Mouse (Mus musculus) CH12.LX (cell line): ENCODE measurements around the gene Tmem151b. TPM values are rescaled to one million over a fixed set of nuclear protein-coding genes. Genes with fewer than 3 reads are reported as not detected.

Source experiments
- DNase-seq: peaks from one replicate; pipeline ENCODE4 v3.0.0-alpha.2; 2013; ENCODE audit errors: extremely low read depth
- H3K27ac ChIP-seq: 2 replicates; pipeline ENCODE4 v1.5.1; 2012; ENCODE audit warnings: low read depth, mild to moderate bottlenecking, control low read depth, moderate library complexity; ENCODE audit not compliant: insufficient read depth
- H3K27me3 ChIP-seq: replicated peaks from 2 replicates; pipeline ENCODE3; 2012; ENCODE audit warnings: inconsistent platforms
- H3K36me3 ChIP-seq, 2 experiments: replicated peaks in 1 of 2; 2 replicates each; pipeline versions ENCODE3 to v1.6.1; 2012; ENCODE audit warnings: inconsistent platforms in 1 of 2, low read length in 1 of 2, mild to moderate bottlenecking in 1 of 2, mixed read lengths in 1 of 2, moderate library complexity in 1 of 2; ENCODE audit not compliant: control insufficient read depth in 1 of 2, insufficient read depth in 1 of 2
- H3K4me1 ChIP-seq, 2 experiments: 2 replicates each; pipeline ENCODE4 v1.6.1; 2012; ENCODE audit warnings: inconsistent platforms in 1 of 2, moderate library complexity in 1 of 2; ENCODE audit not compliant: insufficient read depth in 2 of 2, control insufficient read depth in 1 of 2
- H3K4me2 ChIP-seq: 2 replicates; pipeline ENCODE4 v1.6.1; 2012; ENCODE audit warnings: low read depth, mild to moderate bottlenecking, control low read depth; ENCODE audit not compliant: poor library complexity, insufficient read depth, severe bottlenecking
- H3K4me3 ChIP-seq, 3 experiments: fragments of 150-350 bp in 1 of 3; sonication (generic) in 1 of 3; replicated peaks in 1 of 3; 2 replicates each; pipeline versions ENCODE3 to v1.5.1; 2011 to 2012; ENCODE audit warnings: low read depth in 2 of 3, low read length in 2 of 3, mild to moderate bottlenecking in 2 of 3, moderate library complexity in 2 of 3, control low read depth in 1 of 3, improper control_type of control experiment in 1 of 3, inconsistent platforms in 1 of 3, mixed read lengths in 1 of 3; ENCODE audit not compliant: poor library complexity in 1 of 3
- H3K79me2 ChIP-seq: replicated peaks from 2 replicates; pipeline ENCODE4 v1.6.1; 2012; ENCODE audit warnings: mild to moderate bottlenecking, moderate library complexity; ENCODE audit not compliant: control insufficient read depth, poor library complexity, insufficient read depth, severe bottlenecking; ENCODE audit errors: extremely low read depth
- H3K9ac ChIP-seq: 2 replicates; pipeline ENCODE4 v1.6.1; 2012; ENCODE audit warnings: low read depth, mild to moderate bottlenecking, control low read depth, moderate library complexity; ENCODE audit not compliant: insufficient read depth
- H3K9me3 ChIP-seq: replicated peaks from 2 replicates; pipeline ENCODE3; 2012; ENCODE audit warnings: low read length, inconsistent platforms, mixed read lengths
- BHLHE40 ChIP-seq: IDR thresholded peaks from 2 replicates; pipeline ENCODE4 v1.6.1; 2011; ENCODE audit warnings: mild to moderate bottlenecking, low read depth, low read length, improper control_type of control experiment
- CHD1 ChIP-seq: IDR thresholded peaks from 2 replicates; pipeline ENCODE4 v1.6.1; 2012; ENCODE audit warnings: low read depth, low read length, improper control_type of control experiment, inconsistent platforms
- E2F4 ChIP-seq: IDR thresholded peaks from 2 replicates; pipeline ENCODE4 v1.6.1; 2011; ENCODE audit warnings: low read depth, low read length, improper control_type of control experiment; ENCODE audit not compliant: insufficient replicate concordance
- ELF1 ChIP-seq: IDR thresholded peaks from 2 replicates; pipeline ENCODE4 v1.6.1; 2014; ENCODE audit warnings: low read depth, mild to moderate bottlenecking, inconsistent platforms, low read length, improper control_type of control experiment
- EP300 ChIP-seq: IDR thresholded peaks from 2 replicates; pipeline ENCODE4 v1.6.1; 2011; ENCODE audit warnings: low read length, improper control_type of control experiment
- ETS1 ChIP-seq: conservative IDR thresholded peaks from 2 replicates; pipeline ENCODE4 v1.6.1; 2012; ENCODE audit warnings: low read depth, mild to moderate bottlenecking, inconsistent platforms, low read length, improper control_type of control experiment, moderate library complexity
- GABPA ChIP-seq: IDR thresholded peaks from 2 replicates; pipeline ENCODE4 v1.6.1; 2012; ENCODE audit warnings: low read depth, low read length, improper control_type of control experiment, inconsistent platforms; ENCODE audit not compliant: insufficient replicate concordance
- IRF4 ChIP-seq: IDR thresholded peaks from 2 replicates; pipeline ENCODE4 v1.6.1; 2014; ENCODE audit warnings: low read depth, mild to moderate bottlenecking, inconsistent platforms, low read length, improper control_type of control experiment
- JUN ChIP-seq: IDR thresholded peaks from 2 replicates; pipeline ENCODE4 v1.6.1; 2011; ENCODE audit warnings: low read depth, mild to moderate bottlenecking, low read length, improper control_type of control experiment, moderate library complexity; ENCODE audit not compliant: insufficient read depth
- JUND ChIP-seq: conservative IDR thresholded peaks from 2 replicates; pipeline ENCODE4 v1.6.1; 2011; ENCODE audit warnings: low read depth, low read length, improper control_type of control experiment
- MAFK ChIP-seq: IDR thresholded peaks from 2 replicates; pipeline ENCODE4 v1.6.1; 2011; ENCODE audit warnings: low read length, improper control_type of control experiment; ENCODE audit not compliant: insufficient replicate concordance
- MXI1 ChIP-seq: IDR thresholded peaks from 2 replicates; pipeline ENCODE4 v1.6.1; 2011; ENCODE audit warnings: mild to moderate bottlenecking, low read depth, low read length, improper control_type of control experiment
- POLR2AphosphoS2 ChIP-seq: IDR thresholded peaks from 2 replicates; pipeline ENCODE4 v1.6.1; 2011; ENCODE audit warnings: low read depth, low read length, improper control_type of control experiment
- RAD21 ChIP-seq: IDR thresholded peaks from 2 replicates; pipeline ENCODE4 v1.6.1; 2011; ENCODE audit warnings: low read depth, mild to moderate bottlenecking, low read length, improper control_type of control experiment, moderate library complexity
- SIN3A ChIP-seq: IDR thresholded peaks from 2 replicates; pipeline ENCODE4 v1.6.1; 2012; ENCODE audit warnings: low read length, improper control_type of control experiment, inconsistent platforms
- TBP ChIP-seq: conservative IDR thresholded peaks from 2 replicates; pipeline ENCODE4 v1.6.1; 2011; ENCODE audit warnings: low read depth, low read length, improper control_type of control experiment
- TCF12 ChIP-seq: IDR thresholded peaks from 2 replicates; pipeline ENCODE4 v1.6.1; 2014; ENCODE audit warnings: low read depth, mild to moderate bottlenecking, inconsistent platforms, low read length, improper control_type of control experiment
- UBTF ChIP-seq: IDR thresholded peaks from 2 replicates; pipeline ENCODE4 v1.6.1; 2012; ENCODE audit warnings: low read depth, mild to moderate bottlenecking, inconsistent platforms, low read length, improper control_type of control experiment, moderate library complexity
- USF1 ChIP-seq: IDR thresholded peaks from 2 replicates; pipeline ENCODE4 v1.6.1; 2014; ENCODE audit warnings: low read depth, mild to moderate bottlenecking, inconsistent platforms, low read length, improper control_type of control experiment
- ZC3H11A ChIP-seq: IDR thresholded peaks from 2 replicates; pipeline ENCODE4 v1.6.1; 2012; ENCODE audit warnings: low read depth, mild to moderate bottlenecking, inconsistent platforms, low read length, improper control_type of control experiment
- ZKSCAN1 ChIP-seq: IDR thresholded peaks from 2 replicates; pipeline ENCODE4 v1.6.1; 2012; ENCODE audit warnings: low read depth, inconsistent platforms, low read length, improper control_type of control experiment, borderline replicate concordance
- ZMIZ1 ChIP-seq: IDR thresholded peaks from 2 replicates; pipeline ENCODE4 v1.6.1; 2012; ENCODE audit warnings: low read depth, mild to moderate bottlenecking, inconsistent platforms, low read length, improper control_type of control experiment
- ZNF384 ChIP-seq: IDR thresholded peaks from 2 replicates; pipeline ENCODE4 v1.6.1; 2012; ENCODE audit warnings: low read depth, low read length, improper control_type of control experiment, inconsistent platforms
- dilution Hi-C: fragments of 300-500 bp; cut with MboI; formaldehyde crosslinking; loops from 2 replicates; pipeline ENCODE4 v1.14.3; 2020; ENCODE audit warnings: low sequenced_read_pairs; ENCODE audit not compliant: extremely low pct_unique_long_range_greater_than_20kb, extremely low pct_ligation_motif_present
- in situ Hi-C: fragments of 300-500 bp; cut with MboI; formaldehyde crosslinking; loops from 3 replicates; pipeline ENCODE4 v1.14.3; 2019; ENCODE audit warnings: low sequenced_read_pairs, low pct_ligation_motif_present, low pct_unique_long_range_greater_than_20kb, mixed read lengths
- polyA plus RNA-seq: library from polyadenylated mRNA; unstranded; fragments of >175 nt; gene quantifications from 2 replicates; pipeline ENCODE4 v1.2.1, GENCODE M21; 2012; ENCODE audit warnings: low read depth; ENCODE audit not compliant: insufficient read length
- total RNA-seq, 2 experiments: library from RNA; depleted of rRNA; stranded (reverse); fragments of 300-350 nt in 1 of 2; fragments of >200 nt in 1 of 2; gene quantifications; 2 replicates each; pipeline ENCODE4 v1.2.3; 2012 to 2014

The Tmem151b gene
- total and polyA plus RNA-seq, 3 experiments, result 0.12 to 0.53 (median 0.42) TPM

DNA sequence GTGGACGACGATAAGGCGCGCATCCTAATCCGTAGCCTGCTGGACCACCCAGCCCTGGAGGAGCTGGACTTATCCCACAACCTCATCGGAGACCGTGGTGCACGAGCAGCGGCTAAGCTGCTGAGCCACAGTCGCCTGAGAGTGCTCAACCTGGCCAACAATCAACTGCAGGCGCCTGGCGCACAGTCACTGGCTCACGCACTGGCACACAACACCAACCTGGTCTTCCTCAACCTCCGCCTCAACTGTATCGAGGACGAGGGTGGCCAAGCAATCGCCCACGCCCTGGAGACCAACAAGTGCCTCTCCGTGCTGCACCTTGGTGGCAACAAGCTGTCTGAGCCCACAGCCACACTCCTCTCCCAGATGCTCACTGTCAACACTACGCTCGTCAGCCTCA lies 9.8 kb downstream of the Tmem151b start:
- in situ Hi-C loops, result no loop called here
- peaks cover 90% of the 10 kb centered on the region for H3K27me3 ChIP-seq
- TF ChIP-seq MXI1 (no peak), ZNF384 (no peak), ELF1 (no peak), E2F4 (no peak), ZKSCAN1 (no peak), ZMIZ1 (no peak), ETS1 (no peak), MAFK (no peak), SIN3A (no peak), JUND (no peak), TBP (no peak), CHD1 (no peak), IRF4 (no peak), RAD21 (no peak), POLR2AphosphoS2 (no peak), JUN (no peak), UBTF (no peak), ZC3H11A (no peak)
- TF ChIP-seq, all 38 proteins: peak for 0
- Histone ChIP-seq H3K36me3 (no peaks in the 10 kb centered on the region), H3K4me3 (no peak overlapping the region), H3K79me2 (no peaks in the 10 kb centered on the region), H3K9ac (no peak overlapping the region), H3K4me1 (peaks cover 9 to 16% of the 10 kb centered on the region in 2 experiments), H3K9me3 (no peaks in the 10 kb centered on the region), H3K4me2 (no peak overlapping the region), H3K27ac (no peak overlapping the region)
- DNase-seq, result no peak
- dilution Hi-C loops, result no loop called here

- DNase-seq, result no peak
Measured at GRCm38 (mm10) chr17:45538394-45538793, 11.1 kb downstream of the Tmem151b start.

More at GRCm38 (mm10) chr17:45538394-45538793, 11.1 kb downstream of the Tmem151b start:
- in situ Hi-C loops (no loop called here), dilution Hi-C loops (no loop called here)
- no peaks in the 10 kb centered on the region for H3K9me3 ChIP-seq
- no peaks in the 10 kb centered on the region for H3K79me2 ChIP-seq
- H3K4me1 ChIP-seq, result peaks cover 5 to 8% of the 10 kb centered on the region in 2 experiments
- no peak overlapping the region for H3K4me3 ChIP-seq
- no peak overlapping the region for H3K4me2 ChIP-seq
- peaks cover 88% of the 10 kb centered on the region for H3K27me3 ChIP-seq
- no peaks in the 10 kb centered on the region for H3K36me3 ChIP-seq
- H3K9ac ChIP-seq, result no peak overlapping the region
- H3K27ac ChIP-seq, result no peak overlapping the region
- TF ChIP-seq ZC3H11A, result no peak
- TF ChIP-seq GABPA, result no peak
- TF ChIP-seq ZMIZ1, result no peak
- no peak for TF ChIP-seq USF1
- TF ChIP-seq SIN3A, result no peak
- TF ChIP-seq EP300, result no peak
- no peak for TF ChIP-seq POLR2AphosphoS2
- TF ChIP-seq RAD21, result no peak
- no peak for TF ChIP-seq BHLHE40
- TF ChIP-seq TCF12, result no peak
